Mouse (Mus musculus) spleen, postnatal 14 days (tissue): ENCODE data around the gene Ranbp10.
A peak's percentile ranks its signal among the peaks of the same experiment; 100 is the strongest.

ENCODE experiments used
- DNase-seq, 2 experiments: peaks; one replicate each; pipeline ENCODE4 v3.0.0; 2021 to 2022; ENCODE audit warnings: low spot score in 2 of 2

The Ranbp10 gene

DNA sequence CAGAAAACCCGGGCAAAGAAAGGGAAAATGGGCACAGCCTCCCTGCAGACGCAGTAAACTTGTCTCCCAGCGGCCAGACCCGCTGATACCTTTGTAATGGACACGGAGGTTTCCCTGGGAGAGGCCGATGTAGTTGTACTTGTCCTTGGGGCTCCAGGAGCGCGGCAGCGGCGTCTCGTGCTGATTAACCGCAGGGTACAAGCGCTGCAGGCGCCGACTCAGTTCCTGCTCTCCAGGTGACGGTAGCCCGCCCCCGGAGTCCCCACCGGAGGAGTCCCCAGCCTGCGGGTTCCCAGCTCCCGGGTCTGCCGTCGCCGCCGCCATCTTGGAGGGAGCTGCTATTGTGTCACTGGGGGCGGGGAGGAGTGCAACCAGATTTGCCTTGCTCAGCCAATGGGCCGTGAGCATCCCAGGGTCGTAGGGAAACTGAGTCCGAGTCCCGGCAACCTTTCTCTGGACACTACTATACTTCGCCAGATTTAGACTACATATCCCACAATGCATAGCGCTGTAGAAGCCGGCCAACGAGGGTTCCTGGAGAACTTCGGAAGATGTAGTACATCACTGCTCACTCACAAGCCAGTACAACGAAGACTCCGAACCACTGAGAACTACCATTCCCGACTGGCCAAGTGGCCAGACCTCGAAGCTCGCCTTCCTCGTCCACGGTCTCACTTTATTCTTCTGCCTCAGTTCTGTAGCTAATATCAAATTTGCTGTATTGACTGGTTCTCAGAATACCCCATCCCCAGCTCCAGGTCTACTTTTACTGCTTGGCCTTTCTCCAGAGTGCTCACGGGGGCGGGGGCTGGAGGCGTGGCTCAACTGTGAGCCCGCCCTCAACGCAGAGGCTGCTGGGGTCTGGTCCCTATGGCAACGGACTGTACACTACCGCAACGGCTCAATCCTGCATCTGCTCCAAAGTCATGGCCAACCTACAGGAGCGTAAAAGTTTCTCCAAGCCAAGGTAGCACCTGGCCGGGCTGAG, at the start of gene Ranbp10, which contains the start of gene Tsnaxip1:
TSS of gene Ranbp10 (minus strand) at position 490 of the 988 bp plus-strand sequence.
TSS of gene Tsnaxip1 (plus strand) at position 871 of the 988 bp plus-strand sequence.
- DNase-seq, result peak; percentile 83 to 90

DNA sequence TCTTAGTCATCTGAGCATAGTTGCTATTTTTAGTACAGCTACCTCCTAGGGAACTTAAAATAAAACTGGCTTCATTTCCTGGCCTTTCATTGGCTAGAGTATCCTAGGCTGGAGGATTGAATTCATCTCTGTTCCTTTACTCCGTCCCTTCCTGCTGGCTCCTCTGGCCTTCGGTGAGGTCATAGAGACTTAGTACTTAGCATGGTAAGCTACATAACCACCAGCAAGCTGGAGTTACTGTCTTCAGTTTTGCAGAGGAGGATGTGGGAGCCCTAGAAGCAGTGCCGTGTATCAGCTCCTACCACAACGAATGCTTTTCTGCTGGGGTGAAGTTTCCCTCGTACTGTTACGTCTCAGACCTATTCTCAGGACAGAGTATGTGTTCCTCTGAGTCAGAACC, 47.2 kb upstream of the Ranbp10 start:
- no peak for DNase-seq

DNA sequence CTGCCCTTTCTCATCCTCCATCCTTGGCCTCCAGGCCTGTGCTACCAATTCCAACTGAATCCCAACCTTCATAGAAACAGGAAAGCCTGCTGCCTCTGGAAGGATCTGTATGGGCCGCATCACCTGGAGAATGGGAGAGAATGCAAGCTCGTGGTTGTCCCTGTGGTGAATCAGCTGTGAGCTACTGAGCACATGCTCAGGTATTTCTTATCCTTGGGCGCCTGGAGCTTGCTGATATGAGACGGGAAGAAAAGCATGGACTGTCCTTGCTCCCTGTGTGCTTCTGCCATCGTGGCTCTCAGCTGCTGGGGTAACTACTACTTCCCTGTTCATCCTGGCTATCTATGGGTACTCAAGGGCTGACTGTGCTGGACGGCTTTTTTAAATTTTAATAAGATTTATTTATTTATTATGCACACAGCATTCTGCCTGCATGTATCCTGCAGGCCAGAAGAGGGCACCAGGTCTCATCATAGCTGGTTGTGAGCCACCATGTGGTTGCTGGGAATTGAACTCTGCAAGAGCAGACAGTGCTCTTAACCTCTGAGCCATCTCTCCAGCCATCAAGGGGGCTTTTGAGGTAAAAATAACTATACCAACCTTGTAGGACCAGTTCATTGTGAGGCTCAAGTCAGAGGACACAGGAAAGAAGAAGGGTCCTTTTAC, 39.3 kb upstream of the Ranbp10 start:
- DNase-seq, result no peak

DNA sequence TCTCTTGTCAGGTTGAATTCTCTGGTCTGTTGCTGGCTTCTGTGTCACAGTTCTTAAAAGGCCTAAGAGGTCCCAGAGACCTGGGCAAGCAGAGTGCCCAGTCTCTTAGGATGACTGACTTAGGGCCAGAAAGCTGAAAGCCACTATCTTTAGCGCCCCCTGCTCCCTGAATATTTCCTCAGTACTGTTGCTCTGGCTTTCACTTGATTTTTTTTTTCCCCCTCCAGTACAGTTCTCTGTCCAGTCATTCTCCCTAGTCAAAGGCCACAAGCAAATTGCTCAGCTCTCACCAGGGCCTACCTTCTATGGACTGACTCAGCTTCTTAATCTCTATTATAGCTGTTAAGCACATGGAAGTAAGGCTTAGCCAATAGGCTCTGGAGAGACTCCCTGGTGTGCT, 34.8 kb upstream of the Ranbp10 start:
- DNase-seq, result no peak

DNA sequence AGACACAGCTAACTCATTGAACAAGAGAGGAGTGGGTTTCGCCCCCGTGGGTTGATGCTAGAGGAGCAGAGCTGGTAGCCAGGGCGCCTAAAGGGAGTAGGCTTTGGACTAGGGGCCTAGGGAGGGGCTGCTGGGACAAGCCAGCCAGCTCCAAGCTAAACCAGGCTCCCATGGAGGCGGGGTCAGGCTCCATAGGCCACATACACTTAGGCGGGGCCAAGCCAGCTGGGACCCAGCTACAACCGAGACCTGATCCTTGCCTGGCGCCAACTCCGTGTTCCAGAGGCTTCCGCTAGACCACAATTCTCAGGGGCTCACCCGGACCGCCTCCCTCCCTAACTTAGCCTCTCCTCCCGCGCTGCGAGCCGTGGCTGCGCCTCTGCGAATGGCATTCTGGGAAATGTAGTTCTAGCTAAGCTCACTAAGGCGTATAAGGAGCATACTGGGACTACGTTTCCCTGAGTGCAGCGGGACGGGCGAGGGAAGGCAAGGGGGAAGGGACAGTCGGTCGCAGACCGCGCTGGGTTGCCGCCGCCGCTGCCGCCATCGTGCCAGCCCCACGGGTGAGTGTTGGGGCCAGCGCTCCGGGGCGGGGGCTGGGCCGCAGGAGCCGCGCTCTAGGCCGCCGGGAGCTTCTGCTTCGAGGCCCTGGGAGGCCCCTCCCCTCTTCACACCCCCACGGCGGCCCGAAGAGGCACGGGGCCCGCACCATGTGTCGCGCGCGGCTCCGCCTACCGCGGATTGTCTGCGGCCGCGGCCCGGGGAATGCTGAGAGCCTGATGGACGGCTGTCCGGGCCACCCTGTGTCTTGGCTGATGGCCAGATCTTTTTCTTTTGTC, 33.2 kb upstream of the Ranbp10 start, which contains the start of gene Nutf2:
TSS of gene Nutf2 (plus strand) at position 438 of the 839 bp plus-strand sequence.
- peak; percentile 79 to 83 for DNase-seq

DNA sequence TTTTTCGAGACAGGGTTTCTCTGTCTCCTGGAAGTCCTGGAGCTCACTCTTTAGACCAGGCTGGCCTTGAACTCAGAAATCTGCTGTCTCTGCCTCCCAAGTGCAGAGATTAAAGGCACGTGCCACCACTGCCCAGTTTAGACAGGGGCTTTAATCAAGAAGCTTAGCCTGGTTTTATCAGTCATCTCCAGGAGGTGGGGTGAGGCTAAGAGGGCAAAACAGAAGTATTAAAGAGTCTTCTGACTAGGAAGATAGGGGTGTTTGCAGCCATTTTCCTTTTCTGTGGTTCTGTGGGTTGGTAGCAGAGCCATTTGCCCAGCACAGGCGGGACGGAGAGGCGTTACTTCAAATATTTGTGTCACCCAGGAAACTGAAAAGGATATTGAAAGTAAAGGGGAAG, 32.2 kb upstream of the Ranbp10 start:
- no peak for DNase-seq

DNA sequence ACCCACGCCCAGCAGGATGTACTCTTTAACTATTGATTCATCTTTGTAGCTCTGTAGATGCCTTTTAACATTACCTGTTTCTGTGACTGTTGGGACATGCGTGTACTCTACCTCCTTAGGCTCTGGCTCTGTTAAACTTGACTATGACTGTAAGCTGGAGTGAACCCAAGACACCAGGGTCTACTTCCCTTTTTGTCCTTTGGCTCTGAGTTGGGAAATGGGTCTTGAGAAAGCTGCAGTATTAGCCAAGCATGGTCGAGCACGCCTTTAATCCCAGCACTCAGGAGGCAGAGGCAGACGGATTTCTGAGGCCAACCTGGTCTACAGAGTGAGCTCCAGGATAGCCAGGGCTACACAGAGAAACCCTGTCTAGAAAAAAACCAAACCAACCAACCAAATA, 31.3 kb upstream of the Ranbp10 start:
- no peak for DNase-seq

DNA sequence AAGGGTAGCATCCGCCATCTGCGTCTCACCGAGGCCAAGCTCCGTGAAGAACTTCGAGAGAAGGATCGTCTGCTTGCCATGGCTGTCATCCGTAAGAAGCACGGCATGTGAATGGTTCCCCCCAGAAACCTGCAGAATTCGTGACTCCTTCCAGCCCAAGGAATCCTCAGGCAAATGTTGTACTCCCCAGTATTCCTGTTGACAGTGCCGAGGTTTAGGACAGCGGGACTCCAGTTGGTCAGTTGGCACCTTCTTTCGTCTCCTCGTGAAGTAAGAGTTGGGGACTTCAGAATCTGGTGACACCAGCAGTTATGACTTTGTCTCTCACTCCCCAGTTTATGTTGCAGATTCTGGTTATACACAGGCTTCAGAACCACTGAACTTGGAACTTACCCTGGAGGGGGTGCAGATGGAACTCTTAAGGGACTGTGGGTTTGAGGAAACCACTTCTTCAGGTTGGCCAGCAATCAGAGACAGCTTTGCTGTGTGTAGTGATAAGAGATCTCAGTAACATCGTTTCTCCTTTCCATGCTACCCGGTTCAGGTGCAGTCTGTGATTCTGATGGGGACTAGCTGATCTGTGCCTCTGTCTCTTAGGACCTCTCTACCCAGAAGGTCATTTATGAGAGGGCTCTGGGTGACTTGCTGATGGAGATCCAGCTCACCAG, 29.2 kb upstream of the Ranbp10 start:
- DNase-seq, result no peak

DNA sequence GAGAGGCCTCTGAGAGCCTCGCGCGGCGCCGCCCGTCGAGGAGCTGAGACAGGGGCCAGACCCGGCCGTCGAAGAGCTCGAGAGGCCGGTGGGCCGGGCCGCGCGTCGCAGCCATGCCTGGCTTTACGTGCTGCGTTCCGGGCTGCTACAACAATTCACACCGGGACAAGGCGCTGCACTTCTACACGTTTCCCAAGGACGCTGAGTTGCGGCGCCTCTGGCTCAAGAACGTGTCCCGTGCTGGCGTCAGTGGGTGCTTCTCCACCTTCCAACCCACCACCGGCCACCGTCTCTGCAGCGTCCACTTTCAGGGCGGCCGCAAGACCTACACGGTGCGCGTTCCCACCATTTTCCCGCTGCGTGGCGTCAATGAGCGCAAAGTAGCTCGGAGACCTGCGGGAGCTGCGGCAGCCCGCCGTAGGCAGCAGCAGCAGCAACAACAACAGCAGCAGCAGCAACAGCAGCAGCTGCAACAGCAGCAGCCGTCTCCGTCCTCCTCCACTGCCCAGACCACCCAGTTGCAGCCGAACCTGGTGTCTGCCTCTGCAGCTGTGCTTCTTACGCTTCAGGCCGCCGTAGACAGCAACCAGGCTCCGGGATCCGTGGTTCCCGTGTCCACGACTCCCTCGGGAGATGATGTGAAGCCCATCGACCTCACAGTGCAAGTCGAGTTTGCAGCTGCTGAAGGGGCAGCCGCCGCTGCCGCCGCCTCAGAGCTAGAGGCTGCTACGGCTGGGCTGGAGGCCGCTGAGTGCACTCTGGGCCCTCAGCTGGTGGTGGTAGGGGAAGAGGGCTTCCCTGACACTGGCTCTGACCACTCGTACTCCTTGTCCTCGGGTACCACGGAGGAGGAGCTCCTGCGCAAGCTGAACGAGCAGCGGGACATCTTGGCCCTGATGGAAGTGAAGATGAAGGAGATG, 28.4 kb upstream of the Ranbp10 start:
- peak; percentile 34 to 55 for DNase-seq

DNA sequence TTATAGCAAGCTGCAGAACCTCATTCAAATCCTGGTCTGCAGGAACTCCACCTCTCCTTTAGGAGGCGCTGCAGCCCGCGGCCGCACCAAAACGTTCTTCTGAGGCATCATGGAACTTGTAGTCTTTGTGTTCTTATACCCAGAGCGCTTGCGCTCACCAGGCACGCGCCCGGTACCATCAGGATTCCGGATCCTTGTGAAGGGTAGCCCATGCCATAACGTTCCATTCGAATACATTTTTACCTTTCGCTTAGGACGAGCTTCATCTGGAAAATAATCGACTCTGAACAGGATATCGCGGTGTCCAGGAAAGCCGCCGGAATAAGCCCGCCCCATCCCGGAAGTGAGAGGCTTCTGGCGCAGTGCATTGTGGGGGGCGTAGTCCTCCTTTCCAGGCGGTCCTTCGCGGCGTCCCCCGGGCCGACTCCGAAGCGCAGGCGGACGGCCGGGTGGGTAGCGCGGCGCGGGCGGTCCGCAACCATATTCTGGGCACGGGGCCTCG, 27.6 kb upstream of the Ranbp10 start, which contains the start of gene Thap11:
TSS of gene Thap11 (plus strand) at position 418 of the 502 bp plus-strand sequence.
- DNase-seq, result peak; percentile 84 to 92

DNA sequence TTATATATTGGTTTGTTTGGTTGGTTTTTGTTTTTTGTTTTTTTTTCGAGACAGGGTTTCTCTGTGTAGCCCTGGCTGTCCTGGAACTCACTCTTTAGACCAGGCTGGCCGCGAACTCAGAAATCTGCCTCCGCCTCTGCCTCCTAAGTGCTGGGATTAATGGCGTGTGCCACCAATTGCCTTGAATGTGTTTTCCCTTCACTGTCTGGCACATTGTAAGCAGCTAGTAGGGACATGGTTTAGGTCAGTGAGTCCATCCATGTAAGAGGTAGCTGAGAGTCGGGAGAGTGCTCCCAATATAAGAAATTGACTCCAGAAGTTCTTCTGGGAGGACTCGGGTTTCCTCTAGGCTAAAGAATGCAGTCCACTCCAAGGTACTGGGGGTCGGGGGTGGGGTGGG, 27.2 kb upstream of the Ranbp10 start:
- DNase-seq, result no peak

DNA sequence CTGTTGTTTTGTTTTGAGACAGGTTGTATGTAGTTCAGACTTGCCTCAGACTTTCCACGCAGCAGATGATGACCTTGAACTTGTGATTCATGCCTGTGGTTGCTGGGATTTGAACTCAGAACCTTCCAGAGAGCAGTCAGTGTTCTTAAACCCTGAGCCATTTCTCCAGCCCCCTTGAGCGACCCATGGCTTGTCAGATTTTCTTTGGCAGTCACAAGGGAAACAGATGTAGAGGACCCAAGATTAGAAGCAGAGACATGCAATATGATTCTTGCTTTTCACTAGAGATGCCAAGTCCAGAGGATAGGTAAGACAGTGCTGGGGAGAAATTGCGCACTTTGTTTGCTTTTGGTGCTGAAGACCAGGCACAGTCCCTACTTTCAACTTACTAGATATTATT, 26.0 kb upstream of the Ranbp10 start, which contains the start of gene Cenpt:
TSS of gene Cenpt (minus strand) at position 101 of the 400 bp plus-strand sequence.
- DNase-seq, result no peak

DNA sequence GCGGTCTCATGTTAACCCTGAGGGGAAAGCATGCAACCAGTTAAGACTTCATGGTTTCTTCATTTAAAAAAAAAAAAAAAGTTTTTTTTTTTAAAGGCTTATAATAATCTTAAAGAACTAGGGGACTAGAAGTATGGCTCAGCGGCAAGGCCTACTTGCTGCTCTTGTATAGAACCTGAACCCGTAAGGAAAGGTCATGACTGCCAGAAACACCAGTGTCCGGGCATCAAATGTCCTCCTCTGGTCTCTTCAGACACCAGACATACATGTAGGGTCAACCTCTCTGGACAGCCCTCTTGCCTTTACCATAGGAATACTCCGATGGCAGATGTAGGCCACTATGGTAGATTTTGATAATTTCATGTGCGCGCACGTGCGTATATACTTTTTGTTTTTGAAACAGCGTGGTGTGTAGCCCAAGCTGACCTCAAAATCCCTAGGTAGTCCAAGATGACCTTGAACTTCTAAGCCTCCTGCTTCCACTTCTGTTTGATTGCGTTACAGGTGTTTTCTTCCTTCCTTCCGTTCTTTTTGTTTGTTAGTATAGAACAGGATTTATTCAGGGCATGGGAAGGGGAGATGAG, 25.1 kb upstream of the Ranbp10 start:
- DNase-seq, result no peak

DNA sequence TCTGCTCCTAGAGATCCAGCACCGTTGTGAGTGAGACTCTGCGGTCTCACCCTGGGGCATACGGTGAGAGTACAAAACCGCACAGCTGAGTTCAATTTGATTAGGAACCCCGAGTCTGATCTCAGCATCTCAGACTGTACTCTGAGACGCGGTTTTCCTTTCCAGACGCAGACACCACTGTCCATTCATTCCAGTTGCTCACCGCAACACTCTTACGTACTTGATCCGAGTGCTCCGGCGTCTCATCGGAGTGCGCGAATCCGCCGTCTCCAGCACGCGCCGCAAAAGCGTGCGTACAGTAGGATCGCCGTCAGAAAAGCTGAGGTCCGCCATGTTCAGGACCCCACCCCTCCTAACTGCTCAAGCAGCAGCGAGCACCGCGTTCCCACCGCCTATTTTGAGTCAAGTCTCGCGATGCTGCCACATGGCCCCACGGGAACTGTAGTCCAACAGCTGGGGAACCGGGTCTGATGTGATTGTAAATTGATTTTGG, 24.5 kb upstream of the Ranbp10 start:
- DNase-seq, result peak; percentile 76 to 86

DNA sequence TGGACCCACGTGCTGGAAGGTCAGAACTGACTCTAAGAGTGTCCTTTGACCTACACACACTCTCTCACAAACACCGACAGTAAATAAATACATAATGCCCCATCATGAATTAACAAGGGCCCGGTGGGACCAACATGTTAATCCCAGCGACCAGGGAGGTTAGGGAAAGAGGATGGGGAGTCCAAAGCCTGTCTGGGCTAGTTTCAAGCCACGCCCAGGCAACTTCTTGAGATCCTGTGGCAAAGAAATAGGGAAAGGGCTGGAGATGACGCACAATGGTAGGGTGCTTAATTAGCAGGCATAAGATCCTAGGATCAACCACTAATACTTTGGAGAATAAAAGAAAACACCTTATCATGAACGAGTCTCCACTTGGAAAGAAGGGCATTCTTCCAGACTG, 23.5 kb upstream of the Ranbp10 start:
- DNase-seq, result no peak

DNA sequence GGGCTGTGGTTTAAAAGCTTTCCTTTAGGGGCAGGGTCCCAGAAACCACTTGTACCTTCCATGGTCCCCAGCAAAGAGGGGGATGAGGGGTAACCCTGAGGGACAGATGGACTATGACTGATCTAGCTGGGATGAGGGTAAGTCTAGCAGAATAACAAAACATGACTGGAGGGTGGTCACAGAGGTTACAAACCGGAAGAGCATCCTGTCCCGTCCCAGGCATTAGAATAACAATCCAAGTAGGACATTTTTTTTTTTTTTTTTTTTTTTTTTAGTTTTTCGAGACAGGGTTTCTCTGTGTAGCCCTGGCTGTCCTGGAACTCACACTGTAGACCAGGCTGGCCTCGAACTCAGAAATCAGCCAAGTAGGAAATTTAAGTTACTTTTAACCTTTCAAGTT, 22.9 kb upstream of the Ranbp10 start:
- no peak for DNase-seq

DNA sequence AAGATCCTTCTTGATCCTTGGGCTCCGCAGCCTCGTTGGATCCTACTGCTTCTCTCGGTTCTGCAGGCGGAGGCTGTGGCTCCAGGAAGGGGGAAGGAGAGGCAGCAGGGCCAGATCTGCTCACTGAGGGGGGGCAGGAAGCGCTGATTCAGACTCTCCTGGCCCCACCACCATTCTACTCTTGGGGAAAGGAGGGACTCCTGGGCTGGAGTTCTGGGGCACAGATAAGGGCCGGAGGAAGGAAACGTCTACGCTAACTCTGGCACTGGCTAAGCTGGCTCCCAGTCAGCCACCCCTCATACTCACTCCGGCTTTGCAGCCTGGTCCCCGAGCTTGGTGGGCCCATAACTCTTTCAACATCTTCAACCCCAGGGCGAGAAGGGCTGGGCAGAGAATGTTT, 19.5 kb upstream of the Ranbp10 start:
- no peak for DNase-seq

DNA sequence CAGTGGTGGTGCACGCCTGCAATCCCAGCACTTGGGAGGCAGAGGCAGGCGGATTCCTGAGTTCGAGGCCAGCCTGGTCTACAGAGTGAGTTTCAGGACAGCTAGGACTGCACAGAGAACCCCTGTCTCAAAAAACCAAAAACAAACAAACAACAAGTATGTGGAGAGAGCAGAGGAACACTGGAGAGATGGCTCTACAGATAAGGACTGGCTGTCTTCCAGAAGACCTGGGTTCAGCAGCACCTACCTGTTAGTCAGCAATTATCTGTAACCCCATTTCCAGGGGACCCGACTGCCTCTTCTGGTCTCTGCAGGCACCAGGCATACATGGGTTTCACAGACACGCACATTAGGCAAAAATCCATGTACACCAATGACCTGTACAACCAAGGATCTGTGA, 12.1 kb upstream of the Ranbp10 start:
- DNase-seq, result no peak

DNA sequence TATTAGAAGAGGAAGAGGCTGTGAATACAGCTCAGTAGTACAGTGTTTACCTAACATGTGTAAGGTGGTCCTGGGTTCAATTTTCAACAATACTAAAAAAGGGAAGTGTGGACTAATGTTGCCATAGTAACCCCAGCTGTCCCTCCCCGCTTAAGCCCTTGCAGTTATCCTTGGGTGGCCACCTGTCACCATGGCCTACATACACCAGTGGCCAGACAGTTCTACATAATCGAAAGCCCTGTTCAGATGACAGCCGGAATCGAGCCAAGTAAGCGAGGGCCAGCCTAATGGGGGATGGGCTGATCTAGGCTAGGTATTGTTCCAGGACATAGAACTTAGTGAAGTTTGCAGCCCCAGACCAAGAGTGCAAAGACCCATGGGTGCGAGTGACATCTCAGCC, 9.8 kb upstream of the Ranbp10 start:
- DNase-seq, result no peak
